Mouse (Mus musculus): Measurements from ENCODE around the gene 1700024G13Rik.

The 1700024G13Rik gene

DNA sequence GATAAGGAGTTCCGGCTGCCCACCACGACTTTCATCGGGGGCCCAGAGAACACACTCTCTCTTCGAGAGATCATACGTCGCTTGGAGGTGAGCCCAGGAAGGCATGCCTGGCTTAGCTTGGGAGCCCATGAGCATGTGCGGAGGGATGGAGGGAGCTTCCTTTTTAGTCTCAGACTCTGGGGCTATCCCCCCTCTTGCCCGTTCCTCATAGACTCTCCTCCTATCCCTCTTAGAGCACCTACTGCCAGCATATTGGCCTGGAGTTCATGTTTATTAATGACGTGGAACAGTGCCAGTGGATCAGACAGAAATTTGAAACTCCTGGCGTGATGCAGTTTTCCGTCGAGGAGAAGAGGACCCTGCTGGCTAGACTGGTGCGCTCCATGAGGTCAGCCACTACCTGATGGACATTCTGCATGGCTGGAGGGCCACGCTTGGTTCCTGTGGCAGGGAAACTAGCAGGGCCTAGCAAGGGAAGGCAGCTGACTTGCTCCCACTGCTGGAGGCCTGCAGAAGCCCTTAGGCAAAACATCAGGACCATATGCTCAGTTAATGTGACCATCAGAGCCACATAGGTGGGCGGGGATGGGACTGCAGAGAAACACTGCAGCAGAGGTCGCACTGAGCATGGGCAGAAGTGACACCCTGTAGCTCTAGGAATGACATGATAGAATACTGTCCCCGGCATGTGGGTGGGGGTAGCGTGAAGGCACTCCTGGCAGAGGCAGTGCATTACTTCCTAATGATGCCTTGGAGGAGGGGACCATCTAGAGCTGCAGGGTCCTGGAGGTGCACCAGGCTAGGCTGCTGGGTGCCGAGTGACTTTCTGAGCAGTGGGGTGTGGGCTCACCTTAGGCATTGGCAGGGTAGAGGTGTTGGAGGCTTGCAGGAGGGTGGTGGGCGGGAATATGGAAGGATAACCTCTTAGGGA, 55.4 kb downstream of the 1700024G13Rik start:
- no peak for DNase-seq

DNA sequence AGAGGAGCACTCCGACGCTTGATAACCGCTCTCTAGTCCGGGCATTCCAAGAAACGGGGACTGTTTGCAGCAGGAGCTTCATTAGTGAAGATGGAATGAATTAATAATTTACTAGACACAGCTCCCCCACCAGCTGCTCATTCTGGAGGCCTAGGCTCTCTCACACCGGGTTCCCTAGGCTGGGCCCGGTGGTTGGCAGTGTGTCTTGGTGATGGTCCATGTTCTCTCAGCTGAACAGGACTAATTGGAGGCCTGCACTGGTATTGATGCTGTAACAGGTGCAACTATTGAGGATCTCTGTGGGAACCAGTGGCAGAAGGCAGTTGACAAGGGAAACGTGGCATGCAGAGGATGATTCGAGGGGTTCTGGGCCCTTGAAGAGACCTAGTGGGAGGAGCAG, 60.8 kb downstream of the 1700024G13Rik start:
- no peak for DNase-seq
